Mouse (Mus musculus) brain, embryonic 14.5 days (tissue): ENCODE results near the gene Vmn1r55. TPM values are rescaled to one million over a fixed set of nuclear protein-coding genes. Genes with fewer than 3 reads are reported as not detected.
"Not testable (repeated sequence)": the region's sequence is repeated elsewhere in the genome, so short reads cannot be mapped to it uniquely, and the experiment has no call there.

ENCODE experiments used
- DNase-seq: peaks from one replicate; pipeline ENCODE4 v3.0.0-alpha.2; 2011; ENCODE audit warnings: low read depth
- CTCF ChIP-seq: fragments of 200-500 bp; IDR thresholded peaks from 2 replicates; pipeline ENCODE4 v1.5.1; 2012; ENCODE audit warnings: inconsistent platforms, mild to moderate bottlenecking, moderate library complexity, borderline replicate concordance; ENCODE audit not compliant: insufficient read depth, insufficient read length; ENCODE audit errors: extremely low read depth
- POLR2A ChIP-seq: fragments of 200-500 bp; IDR thresholded peaks from 2 replicates; pipeline ENCODE4 v1.6.1; 2012; ENCODE audit warnings: mild to moderate bottlenecking, inconsistent platforms, borderline replicate concordance; ENCODE audit not compliant: poor library complexity, insufficient read depth, insufficient read length, severe bottlenecking; ENCODE audit errors: extremely low read depth
- polyA plus RNA-seq: library from polyadenylated mRNA; depleted of rRNA; stranded (reverse); fragments of >200 nt; gene quantifications from 2 replicates; pipeline ENCODE4 v1.2.3, GENCODE M21; 2012; rRNA removed

Vmn1r55 gene
- polyA plus RNA-seq = not detected in 2 replicates

DNA sequence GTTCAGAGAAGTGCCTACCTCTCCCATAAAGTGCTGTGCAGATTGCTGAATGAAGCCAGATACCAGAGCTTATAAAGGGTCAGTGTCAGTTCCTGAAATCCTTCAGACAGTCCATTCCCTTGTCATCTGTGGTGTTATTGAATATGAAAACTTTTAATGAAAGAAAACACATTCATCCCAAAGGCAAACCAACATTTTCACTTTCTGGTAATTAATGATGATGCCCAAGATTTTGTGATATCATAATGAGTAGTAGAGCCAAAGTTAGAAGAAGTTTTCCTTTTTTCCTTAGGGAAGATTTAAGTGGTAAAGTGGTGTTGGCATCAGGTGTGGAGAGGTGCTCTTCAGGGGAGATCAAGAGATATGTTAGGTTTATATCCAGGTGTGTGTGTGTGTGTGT lies at the start of gene Vmn1r55:
Vmn1r55 (minus strand) TSS at position 101 of the 400 bp plus-strand sequence.
- not testable (repeated sequence) for DNase-seq

DNA sequence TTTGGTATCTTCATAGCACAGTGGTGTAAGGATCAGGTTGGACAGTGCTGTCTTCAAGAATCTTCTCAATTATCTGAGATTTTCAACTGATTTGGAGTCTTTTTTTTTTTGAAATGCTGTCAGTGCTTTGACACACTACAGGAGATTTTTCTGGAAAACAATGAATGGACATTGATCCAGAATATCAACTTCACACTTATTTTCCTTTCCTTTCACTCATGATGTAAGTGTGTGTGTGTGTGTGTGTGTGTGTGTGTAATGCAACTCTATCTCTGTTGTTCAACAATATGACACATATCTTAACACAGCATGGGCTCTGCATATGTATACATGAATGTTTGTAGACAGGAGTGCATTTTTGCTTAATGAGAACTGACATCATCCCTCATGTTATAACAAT lies 47.2 kb upstream of the Vmn1r55 start, which contains the start of gene Vmn1r56:
Vmn1r56 (minus strand) TSS at position 101 of the 400 bp plus-strand sequence.
- not testable (repeated sequence) for DNase-seq

DNA sequence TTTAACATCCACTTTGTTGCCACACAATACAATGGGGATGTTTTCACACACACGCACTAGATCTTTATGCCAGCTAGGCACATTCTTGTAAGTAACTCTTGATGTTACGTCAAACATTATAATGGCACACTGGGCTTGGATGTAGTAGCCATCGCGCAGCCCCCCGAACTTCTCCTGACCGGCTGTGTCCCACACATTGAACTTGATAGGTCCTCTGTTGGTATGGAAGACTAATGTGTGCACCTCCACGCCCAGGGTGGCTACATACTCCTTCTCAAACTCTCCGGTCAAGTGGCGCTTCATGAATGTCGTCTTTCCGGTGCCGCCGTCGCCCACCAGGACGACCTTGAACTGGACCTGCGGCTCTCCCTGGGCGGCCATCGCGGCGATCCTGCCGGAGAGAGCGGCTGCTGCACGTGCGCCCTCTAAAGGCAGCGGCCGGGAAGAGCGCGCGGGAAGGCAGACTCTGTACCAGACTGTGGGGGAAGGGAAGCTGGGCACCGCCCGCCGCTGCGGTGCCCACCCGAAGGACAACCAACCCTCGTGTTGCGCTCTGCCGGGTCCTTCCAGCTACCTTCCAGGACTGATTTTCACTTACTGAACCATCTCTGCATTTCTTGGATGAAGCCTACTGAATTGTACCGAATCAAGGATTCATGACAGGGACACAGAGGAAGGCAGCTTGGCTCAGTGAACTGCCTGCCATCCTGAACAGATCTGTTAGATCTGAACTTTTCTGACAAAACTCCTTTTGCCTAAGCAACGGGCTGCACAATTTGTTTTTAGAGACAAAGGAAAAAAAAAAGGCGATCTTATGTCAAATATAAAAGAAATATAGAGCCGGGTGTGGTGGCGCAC lies 23.7 kb downstream of the Vmn1r55 start, which contains the start of gene Rasl2-9:
Rasl2-9 (minus strand) TSS at position 402 of the 858 bp plus-strand sequence.
- DNase-seq = peak; percentile 68

DNA sequence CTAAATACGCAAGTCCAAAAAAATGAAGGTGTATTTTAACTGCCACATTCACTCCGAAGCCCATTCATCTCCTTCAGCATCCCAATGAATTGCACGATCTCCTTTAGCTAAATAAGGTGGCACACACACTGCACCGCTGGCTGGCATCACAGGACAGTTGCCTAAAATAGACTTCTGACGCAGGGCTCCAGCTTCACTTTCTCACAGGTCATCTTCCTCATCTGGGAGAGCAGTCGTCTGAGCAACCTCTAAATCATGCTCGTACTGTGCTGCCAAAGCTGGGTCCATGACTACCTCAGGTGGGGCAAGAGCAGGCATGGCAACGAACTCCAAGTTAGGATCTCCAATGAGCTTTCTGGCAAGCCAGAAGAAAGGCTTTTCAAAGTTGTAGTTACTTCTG lies 24.4 kb downstream of the Vmn1r55 start:
- DNase-seq = no peak
- no peak for TF ChIP-seq POLR2A
- no peak for TF ChIP-seq CTCF

More for the DNA sequence above, 23.7 kb downstream of the Vmn1r55 start, which contains the start of gene Rasl2-9:
- TF ChIP-seq POLR2A (no peak), CTCF (peak; percentile 65)

DNA sequence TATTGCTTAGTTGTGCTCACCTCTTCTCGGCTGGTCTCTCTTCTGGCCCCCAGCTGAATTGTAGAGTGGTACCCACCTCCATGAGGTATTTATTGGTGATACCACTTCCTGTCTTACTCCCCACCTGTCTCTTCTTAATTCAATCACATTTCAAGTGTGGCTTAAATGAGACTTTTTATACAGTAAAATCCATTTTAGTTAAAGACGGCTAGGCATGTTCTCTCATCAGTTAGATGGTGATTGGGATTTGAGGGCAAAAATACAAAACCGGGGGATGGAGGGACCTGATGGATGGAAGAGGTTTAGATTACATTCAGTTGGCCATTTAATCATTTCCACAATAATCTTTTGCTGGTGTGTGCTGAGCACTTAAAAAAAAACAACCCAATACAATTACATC lies 32.6 kb downstream of the Vmn1r55 start, which contains the start of gene Rfpl4:
Rfpl4 (minus strand) TSS at position 101 of the 400 bp plus-strand sequence.
- no peak for TF ChIP-seq CTCF
- no peak for TF ChIP-seq POLR2A
- no peak for DNase-seq

DNA sequence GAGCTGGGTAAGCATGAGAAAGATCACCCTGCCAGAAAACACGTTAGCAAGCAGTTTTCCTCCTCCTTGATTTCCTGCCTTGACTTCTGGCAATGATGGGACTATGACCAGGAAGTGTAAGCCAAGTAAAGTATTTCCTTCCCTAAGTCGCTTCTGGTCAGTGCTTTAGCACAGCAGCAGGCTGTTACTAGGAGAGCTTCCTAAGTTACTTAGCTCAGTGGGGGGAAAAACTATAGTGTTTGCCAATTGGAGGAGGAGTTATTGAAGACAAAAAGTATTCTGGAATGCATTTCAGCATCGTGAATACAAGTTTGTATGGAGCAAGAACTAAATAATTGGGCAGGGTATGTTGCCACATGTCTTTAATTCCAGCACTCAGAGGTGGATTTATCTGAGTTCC lies 36.8 kb downstream of the Vmn1r55 start:
- DNase-seq = no peak

DNA sequence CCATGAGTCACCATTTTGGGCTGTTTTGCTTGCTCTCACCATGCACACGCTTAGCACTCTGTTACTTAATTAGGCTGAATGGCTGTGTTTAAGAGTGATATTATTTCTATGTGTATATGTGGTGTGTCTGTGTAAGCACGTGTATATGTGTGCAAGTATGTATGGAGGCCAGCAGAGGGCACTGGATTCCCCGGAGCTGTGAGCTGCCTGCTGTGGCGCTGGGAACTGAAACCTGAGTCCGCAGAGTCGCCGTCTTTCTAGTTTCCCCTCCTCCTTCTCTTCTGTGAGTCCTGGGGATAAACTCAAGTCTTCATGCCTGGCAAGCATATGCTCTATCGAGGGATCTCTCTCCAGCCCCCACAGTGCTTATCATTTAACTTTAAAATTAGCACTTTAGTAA lies 40.2 kb downstream of the Vmn1r55 start:
- no peak for DNase-seq
- no peak for TF ChIP-seq POLR2A
- no peak for TF ChIP-seq CTCF

More for the DNA sequence above, 36.8 kb downstream of the Vmn1r55 start:
- TF ChIP-seq CTCF = no peak
- no peak for TF ChIP-seq POLR2A

DNA sequence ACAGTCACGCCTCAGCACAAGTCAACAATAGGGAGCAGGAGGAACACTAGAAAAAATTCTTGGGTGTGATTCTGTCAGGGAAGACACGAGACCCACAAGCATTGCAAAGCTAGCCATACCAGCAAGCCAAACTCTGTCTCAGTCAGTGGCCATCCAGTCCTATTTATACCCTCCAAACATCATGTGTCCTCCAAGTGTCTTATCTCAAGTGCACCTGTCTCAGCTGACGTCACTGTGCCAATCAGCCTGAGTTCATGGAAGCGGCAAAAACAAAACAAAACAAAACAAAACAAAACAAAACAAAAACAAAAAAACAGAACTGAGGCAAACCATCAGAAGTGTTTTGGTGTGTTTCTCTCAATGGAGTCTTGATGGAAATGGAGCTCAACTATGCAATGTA lies 41.2 kb downstream of the Vmn1r55 start:
- DNase-seq = no peak
- TF ChIP-seq CTCF (no peak), POLR2A (no peak)

DNA sequence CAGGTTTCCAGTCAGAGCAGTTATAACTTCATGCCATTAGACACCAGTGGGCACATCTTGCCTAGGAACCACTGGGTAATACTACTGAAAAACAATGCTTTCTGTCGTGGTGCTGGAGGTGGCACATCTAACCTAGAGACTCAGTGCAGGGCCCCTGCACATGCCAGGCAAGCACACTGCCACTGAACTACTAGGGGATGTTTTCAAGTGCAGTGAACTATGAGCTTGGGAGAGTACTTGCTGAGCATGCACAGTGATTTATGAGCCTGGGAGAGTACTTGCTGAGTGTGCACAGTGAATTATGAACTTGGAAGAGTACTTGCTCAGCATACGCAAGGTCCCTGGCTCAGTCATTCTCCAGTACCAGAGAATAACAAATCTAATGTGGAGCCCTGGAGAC lies 46.9 kb downstream of the Vmn1r55 start:
- DNase-seq = no peak
- TF ChIP-seq POLR2A = no peak
- TF ChIP-seq CTCF = no peak

DNA sequence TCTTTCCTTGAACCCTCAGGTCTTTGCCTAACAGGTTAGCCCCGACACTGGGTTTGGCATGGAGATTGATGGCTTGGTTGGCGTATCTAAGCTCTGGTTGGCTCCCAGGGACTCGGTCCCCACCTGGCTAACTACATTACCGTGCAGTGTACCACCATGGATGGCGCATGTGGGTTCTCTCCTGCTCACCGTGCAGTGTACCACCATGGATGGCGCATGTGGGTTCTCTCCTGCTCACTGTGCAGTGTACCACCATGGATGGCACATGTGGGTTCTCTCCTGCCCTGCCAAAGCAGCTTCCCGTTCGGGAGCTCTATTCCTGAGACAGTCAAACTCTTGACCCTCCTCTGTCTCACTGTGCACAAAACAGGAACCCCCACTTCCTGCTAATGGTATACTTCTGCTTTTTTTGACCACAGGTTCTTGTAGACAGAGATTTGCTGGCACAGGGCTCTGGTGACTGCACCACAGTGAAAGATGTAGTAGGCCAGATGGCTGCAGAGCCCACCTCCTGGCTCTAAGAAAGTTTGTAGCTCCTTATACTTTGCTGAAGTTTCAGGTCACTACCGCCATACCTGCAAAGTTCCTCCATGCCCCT lies 48.3 kb downstream of the Vmn1r55 start:
- TF ChIP-seq CTCF (no peak), POLR2A (no peak)
- no peak for DNase-seq

DNA sequence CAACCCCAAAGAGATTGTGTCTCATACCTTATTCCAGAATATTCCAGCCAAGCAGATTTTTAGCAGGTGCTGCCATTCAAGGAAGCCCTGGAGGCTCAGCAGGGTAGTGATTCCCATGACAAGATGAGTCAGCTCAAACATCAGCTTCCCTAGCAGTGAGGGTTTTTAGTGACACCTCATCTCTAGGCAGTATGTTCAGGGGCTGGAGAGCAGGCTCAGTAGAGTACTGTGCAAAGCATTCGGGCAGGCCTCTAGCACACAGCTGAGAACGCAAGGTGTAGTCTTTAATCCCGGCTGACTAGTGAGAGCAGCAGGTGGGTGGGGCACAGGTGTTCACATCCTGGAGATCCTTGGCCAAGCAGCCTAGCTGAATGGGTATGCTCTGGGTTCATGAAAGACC lies 49.7 kb downstream of the Vmn1r55 start:
- TF ChIP-seq POLR2A (no peak), CTCF (no peak)
- DNase-seq = no peak

DNA sequence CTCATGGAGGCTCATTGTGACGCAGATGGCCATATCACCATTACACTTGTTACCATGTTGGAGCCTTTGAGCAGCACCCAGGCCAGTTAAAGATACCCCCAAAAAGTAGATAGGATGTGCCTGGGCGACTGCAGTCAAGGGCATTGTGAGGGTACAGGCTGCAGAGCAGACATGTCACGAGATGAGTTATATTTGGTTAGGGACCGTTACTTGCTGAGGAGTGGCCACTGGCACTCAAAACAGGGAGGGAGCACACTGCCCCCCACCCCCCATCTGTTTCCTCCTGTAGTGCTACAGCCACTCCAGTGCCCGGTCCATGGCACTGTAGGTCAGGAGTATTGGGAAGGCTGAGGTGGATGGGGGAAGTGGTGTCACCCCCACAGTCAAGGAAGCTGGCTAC lies 50.7 kb downstream of the Vmn1r55 start:
- TF ChIP-seq POLR2A (no peak), CTCF (no peak)
- DNase-seq = no peak

DNA sequence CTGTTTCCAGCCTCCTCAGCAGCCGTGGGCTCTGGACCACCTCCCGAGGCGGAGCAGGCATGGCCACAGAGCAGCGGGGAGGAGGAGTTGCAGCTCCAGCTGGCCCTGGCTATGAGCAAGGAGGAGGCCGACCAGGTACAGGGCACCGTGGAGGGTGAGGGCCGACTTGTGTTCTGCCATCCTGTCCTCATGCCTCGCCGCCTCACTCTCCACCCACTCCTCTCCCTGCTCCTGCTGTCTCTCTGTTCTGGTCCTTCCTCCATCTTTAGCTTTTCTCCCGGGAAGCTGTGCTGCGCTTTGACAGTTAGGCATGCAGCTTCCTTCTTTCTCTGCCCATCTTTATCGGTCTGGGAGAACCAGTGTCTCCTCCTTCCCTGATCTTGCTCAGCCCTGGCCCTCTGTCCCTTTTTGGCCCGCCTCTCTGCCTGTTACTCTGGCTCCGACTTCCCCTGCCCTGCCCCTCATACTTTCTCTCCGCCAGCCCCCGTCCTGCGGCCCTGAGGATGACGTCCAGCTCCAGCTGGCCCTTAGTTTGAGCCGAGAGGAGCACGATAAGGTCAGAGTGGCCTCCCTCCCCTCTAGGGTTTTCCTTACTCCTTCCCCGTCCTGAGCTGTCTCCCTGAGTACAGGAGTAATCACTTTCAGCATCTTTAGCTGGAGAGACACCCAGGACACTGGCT lies 56.5 kb downstream of the Vmn1r55 start:
- TF ChIP-seq CTCF = no peak
- no peak for TF ChIP-seq POLR2A
- DNase-seq = no peak
